Mouse (Mus musculus): ENCODE measurements around the gene Gmpr. TPM values are rescaled to one million over a fixed set of nuclear protein-coding genes. Genes with fewer than 3 reads are reported as not detected.
A peak's percentile ranks its signal among the peaks of the same experiment; 100 is the strongest.

Gene Gmpr
- polyA plus RNA-seq (2015; fragmentation: Nextera tagmentation; extraction: Ambion mirVana): 31.6 and 35.1 TPM in 2 replicates

DNA sequence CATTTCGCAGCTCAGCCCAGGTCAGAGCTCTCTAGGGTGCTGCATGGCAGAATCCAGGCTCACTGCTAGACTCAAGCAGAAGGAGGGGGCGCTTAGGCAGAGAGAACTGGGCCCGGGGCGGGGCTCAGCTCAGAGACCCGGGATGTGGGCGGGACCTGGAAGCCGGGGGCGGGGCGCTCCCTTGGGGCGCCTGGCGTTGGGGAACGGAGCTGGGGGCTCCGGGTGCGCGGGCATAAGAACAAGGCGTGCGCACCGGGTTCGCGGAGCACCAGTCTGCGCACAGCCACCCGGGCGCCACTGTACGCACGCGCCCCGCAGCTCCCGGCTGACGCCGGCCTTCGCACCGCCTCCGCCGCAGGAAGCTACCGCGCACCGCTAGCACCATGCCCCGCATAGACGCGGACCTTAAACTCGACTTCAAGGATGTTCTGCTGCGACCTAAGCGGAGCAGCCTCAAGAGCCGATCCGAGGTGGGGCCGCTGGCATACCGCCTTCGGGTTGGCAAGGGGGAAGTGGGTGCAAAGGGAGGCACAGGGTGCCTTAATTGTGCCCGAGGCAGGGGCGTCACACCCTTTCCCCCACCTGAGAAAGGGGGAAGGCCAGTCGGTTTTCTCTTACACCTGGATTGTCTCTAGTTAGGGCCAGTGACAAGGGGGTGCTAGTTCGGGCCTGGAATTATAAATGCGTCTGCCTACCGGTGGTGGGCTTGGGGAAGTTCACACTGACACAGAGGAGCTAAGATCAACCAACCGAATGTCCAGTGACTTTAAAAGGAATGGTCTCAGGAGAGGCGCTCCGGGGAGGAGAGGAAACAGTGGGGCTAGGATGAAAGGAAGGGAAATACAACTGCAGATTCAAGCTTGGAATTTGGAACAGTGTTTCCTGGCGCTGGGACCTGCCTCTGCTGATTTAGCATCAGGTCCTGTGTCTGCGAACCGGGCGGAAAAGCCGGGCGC, at the start of gene Gmpr:
Gene Gmpr (plus strand): TSS at position 171 of the 956 bp plus-strand sequence.
- Histone ChIP-seq H3K27me3 (peaks cover 13% of the 10 kb centered on the region), H3K4me1 (replicated peaks) (peaks cover 18% of the 10 kb centered on the region), H3K9ac (peak within 1 kb of the TSS; percentile 77), H3K4me3 (peak within 1 kb of the TSS; percentile 60), H3K27ac (peak within 1 kb of the TSS; percentile 74), H3K4me2 (peak within 1 kb of the TSS; percentile 91), H3K36me3 (no peaks in the 10 kb centered on the region), H3K9me3 (no peaks in the 10 kb centered on the region)
- peak; percentile 88 for ATAC-seq (ENCODE audit: low FRiP score)
- WGBS: under 1% methylated on average over 62 of the region's 63 CpGs

DNA sequence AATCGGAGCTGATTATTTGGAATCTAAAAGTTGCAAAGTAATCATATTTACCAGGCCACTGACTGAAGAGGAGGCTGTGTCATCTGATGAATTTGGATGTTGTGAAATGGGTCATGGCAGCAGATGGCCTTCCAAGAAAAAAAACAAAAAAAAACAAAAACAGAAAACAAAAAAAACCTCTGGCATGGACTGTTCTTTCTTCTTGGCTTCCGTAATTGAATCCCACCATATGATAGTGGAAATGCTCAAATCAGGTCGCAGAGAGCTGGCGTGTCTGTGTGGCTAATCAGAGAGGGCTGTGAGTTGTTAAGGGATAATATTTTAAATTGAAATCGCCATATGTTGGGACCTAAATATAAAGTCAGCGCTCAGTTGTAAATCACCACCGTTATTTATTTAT, 49.8 kb upstream of the Gmpr start:
- H3K27ac ChIP-seq: no peak overlapping the region
- WGBS: 68% methylated on average over 7 of the region's 7 CpGs
- no peak overlapping the region for H3K4me3 ChIP-seq
- H3K9me3 ChIP-seq: no peaks in the 10 kb centered on the region
- H3K27me3 ChIP-seq: no peaks in the 10 kb centered on the region
- H3K36me3 ChIP-seq: no peaks in the 10 kb centered on the region
- no peak overlapping the region for H3K9ac ChIP-seq
- ATAC-seq (ENCODE audit: low FRiP score): no peak
- no peak overlapping the region for H3K4me2 ChIP-seq
- H3K4me1 ChIP-seq (replicated peaks): peaks cover 19% of the 10 kb centered on the region

DNA sequence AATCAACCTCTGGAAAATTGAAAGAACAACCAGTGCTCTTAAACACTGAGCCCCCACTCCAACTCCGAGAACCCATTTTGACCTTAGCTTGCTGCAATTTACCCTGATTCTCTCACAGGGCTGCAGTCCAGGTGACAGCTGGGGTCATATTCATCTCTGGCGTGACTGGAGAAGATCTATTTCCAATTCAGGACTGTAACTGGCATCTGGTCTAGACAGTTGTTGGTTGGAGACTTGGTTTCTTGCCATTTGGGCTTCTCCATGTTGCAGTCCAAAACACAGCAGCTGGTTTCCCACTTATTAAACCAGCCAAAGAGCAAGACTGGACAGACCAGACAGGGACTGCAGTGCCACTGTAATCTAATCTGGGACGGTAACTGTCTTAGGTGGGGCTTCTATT, 47.1 kb upstream of the Gmpr start:
- no peak overlapping the region for H3K4me2 ChIP-seq
- no peak overlapping the region for H3K27ac ChIP-seq
- WGBS: 90% methylated on average over 3 of the region's 3 CpGs
- H3K4me3 ChIP-seq: no peak overlapping the region
- no peaks in the 10 kb centered on the region for H3K36me3 ChIP-seq
- H3K9me3 ChIP-seq: no peaks in the 10 kb centered on the region
- no peak for ATAC-seq (ENCODE audit: low FRiP score)
- H3K27me3 ChIP-seq: 0 out of 2 replicates have a peak, but pooled peaks cover 4% of the 10 kb centered on the region
- no peak overlapping the region for H3K9ac ChIP-seq
- H3K4me1 ChIP-seq (replicated peaks): peaks cover 11% of the 10 kb centered on the region

DNA sequence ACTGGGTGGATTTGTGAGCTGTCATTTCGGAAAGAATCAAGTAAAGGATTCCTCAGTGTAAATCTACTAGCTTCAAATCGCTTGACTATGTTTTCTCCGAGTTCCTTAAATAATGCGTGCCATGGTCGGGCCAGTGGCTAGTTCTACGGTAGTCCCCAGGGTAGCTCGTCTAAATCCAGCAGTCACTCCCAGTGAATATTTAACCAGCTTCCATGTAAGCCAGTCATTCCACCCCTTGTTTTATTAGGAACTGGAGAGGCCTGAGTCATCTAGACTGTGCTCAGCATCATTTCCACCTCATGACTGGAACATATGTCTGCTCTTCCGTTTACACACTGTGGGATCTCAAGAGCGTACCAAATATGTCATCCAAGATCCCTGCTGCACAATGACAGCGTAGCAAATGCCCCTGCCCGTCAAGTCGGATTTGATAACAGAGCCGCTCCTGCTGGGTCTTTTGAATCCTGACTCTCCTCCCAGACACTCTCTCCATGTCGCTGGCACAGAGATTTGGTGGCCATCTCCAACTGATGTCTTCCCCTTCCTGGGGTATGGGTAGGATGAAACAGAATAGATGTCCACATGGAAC, 45.8 kb upstream of the Gmpr start:
- H3K27me3 ChIP-seq: peaks cover 16% of the 10 kb centered on the region
- H3K4me2 ChIP-seq: no peak overlapping the region
- no peak overlapping the region for H3K9ac ChIP-seq
- H3K9me3 ChIP-seq: no peaks in the 10 kb centered on the region
- H3K4me1 ChIP-seq (replicated peaks): 0 out of 2 replicates have a peak, but pooled peaks cover 7% of the 10 kb centered on the region
- no peak overlapping the region for H3K27ac ChIP-seq
- no peaks in the 10 kb centered on the region for H3K36me3 ChIP-seq
- no peak for ATAC-seq (ENCODE audit: low FRiP score)
- H3K4me3 ChIP-seq: no peak overlapping the region
- 70% methylated on average over 14 of the region's 14 CpGs for WGBS

DNA sequence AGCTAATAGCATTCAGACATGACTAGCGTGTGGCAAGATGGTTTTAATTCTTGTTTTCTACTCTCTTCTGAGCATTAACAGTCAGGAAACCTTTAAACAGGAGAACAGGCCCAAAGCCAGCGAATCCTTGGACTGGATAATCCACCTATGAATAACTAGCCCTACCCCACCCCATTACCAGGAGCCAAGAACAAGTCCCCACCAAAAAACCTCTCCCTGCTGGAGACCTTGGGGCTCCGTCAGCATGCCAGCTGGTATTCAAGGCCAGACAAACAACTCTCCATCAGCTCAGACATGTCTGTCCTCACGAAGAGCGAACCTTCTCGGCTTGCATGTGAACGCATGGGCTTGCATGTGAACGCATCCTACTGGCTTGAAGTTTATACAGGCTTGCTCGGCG, 41.6 kb upstream of the Gmpr start:
- H3K27ac ChIP-seq: no peak overlapping the region

DNA sequence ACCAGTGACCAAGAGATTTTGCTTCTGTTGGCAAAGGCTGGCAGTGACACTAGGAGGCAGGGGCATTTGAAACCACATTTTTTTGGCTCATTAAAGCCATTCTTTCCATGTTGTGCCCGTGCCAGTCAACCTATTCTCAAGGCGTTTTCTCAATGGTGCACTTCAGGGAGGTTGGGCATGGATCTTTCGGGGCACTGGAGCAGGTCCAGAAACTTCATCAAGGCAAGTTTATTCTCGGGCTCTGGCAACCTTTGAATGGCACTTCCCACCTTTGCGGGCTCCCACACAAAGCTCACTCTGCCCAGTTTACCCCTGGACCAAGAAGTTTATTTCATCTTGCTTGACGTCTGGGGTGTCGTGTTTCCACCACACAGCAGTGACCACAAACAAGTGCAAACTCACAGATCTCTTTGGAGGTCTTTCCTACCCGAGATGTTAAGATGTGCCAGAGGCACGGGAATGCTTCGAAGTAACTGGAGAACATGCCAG, 41.2 kb upstream of the Gmpr start:
- Histone ChIP-seq H3K4me1 (replicated peaks) (peaks cover 21% of the 10 kb centered on the region), H3K4me2 (no peak overlapping the region), H3K4me3 (no peak overlapping the region), H3K27me3 (peaks cover 36% of the 10 kb centered on the region), H3K27ac (no peak overlapping the region), H3K9me3 (no peaks in the 10 kb centered on the region), H3K36me3 (no peaks in the 10 kb centered on the region), H3K9ac (no peak overlapping the region)
- ATAC-seq (ENCODE audit: low FRiP score): 0 out of 2 replicates have a peak, but pooled peaks have one; percentile 32
- 55% methylated on average over 10 of the region's 10 CpGs for WGBS

More for the DNA sequence above, 41.6 kb upstream of the Gmpr start:
- 73% methylated on average over 10 of the region's 10 CpGs for WGBS
- no peak overlapping the region for H3K4me3 ChIP-seq
- no peak overlapping the region for H3K9ac ChIP-seq
- no peak overlapping the region for H3K4me2 ChIP-seq
- H3K4me1 ChIP-seq (replicated peaks): peaks cover 21% of the 10 kb centered on the region
- no peaks in the 10 kb centered on the region for H3K36me3 ChIP-seq
- H3K27me3 ChIP-seq: peaks cover 33% of the 10 kb centered on the region
- 0 out of 2 replicates have a peak, but pooled peaks have one; percentile 17 for ATAC-seq (ENCODE audit: low FRiP score)
- H3K9me3 ChIP-seq: no peaks in the 10 kb centered on the region

DNA sequence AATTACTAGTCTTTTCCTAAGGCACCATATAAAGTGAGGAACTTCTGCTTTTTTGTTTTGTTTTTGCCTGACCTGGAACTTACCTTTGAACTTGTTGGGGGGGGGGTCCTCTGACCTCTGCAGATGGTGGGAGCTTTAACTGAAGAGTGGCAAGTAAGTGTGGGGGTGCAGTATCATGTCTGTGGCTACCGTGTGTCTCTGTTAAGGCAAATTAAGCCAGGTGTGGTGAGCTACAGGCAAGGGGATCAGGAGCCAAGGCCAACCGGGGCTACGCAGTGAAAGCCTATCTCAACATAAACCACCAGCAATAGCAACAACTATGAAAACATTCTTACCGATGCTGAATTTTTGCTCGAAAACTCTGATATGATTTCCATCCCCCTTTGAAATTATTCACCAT, 38.5 kb upstream of the Gmpr start:
- Histone ChIP-seq H3K27ac (no peak overlapping the region), H3K27me3 (peaks cover 54% of the 10 kb centered on the region), H3K36me3 (no peaks in the 10 kb centered on the region), H3K9ac (no peak overlapping the region), H3K9me3 (no peaks in the 10 kb centered on the region), H3K4me2 (no peak overlapping the region), H3K4me3 (no peak overlapping the region), H3K4me1 (replicated peaks) (peaks cover 21% of the 10 kb centered on the region)
- WGBS: 82% methylated on average over 5 of the region's 5 CpGs
- no peak for ATAC-seq (ENCODE audit: low FRiP score)

DNA sequence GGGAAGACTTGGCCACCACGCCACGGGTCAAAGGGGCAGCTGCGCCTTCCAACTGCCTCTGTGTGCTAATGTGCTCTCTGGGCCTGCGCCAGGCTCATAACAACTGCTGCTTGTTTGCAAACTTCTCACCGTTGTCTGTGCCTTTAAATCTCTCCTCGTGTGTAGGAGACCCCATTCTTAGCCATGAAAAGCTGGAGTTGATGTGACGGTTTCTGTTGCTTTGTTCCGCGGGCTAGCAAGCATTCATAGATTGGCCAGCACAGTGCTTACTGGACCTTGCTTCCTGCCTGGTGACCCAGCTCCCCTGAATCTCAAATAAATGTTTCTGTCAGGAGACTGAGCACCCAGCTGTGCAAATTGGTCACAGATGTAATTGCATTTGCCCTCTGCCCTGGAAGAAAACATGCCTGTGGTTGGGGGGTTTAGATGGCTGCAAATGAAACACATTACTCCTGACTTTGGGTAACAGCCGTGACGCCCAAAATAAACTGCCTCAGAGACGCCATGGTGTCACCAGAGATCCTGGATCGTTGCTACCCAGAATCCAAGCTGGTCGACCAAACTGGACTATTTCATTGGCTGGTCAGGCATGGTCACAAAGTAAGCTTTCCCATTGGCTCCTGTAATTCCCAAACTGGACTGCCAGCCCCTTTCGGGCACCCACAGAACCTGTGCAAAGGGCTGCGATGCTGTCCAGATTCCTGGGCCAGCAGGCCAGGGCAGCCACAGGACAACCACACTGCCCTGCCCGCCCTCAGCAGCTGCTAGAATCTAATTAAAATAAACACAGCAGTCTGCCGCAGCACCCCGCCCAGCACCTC, 37.6 kb upstream of the Gmpr start:
- no peak overlapping the region for H3K4me3 ChIP-seq
- no peaks in the 10 kb centered on the region for H3K9me3 ChIP-seq
- ATAC-seq (ENCODE audit: low FRiP score): peak; percentile 52
- H3K4me1 ChIP-seq (replicated peaks): peaks cover 21% of the 10 kb centered on the region
- peak overlapping the region; percentile 33 for H3K4me2 ChIP-seq
- H3K36me3 ChIP-seq: no peaks in the 10 kb centered on the region
- H3K27me3 ChIP-seq: peaks cover 58% of the 10 kb centered on the region
- H3K9ac ChIP-seq: peak overlapping the region; percentile 35; the same call in 1 of the 2 replicates
- H3K27ac ChIP-seq: peak overlapping the region; percentile 40; the same call in 1 of the 2 replicates
- WGBS: 8% methylated on average over 19 of the region's 19 CpGs

DNA sequence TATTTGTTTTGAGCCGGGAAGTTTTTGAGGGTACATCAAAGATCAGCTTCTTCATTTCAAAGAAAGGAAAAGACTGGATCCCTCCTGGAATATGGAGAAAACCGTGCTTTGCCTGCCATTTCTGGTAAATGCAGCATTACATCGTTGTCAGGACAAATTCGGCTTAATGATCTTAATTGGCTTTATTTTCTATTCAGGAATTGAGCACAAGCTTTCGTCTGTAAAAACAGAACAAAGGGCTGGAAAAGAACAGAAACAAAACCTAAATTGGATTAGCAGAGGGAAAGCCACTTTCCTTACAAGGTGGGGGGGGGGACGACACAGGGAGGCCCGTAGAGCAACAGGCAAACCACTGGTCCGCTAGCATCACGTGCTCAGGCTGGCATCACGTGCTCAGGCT, 33.9 kb upstream of the Gmpr start:
- 60% methylated on average over 10 of the region's 10 CpGs for WGBS
- Histone ChIP-seq H3K27ac (no peak overlapping the region), H3K27me3 (peaks cover 38% of the 10 kb centered on the region), H3K4me3 (no peak overlapping the region), H3K9ac (no peak overlapping the region), H3K9me3 (no peaks in the 10 kb centered on the region), H3K4me2 (no peak overlapping the region), H3K36me3 (no peaks in the 10 kb centered on the region), H3K4me1 (replicated peaks) (peaks cover 13% of the 10 kb centered on the region)
- no peak for ATAC-seq (ENCODE audit: low FRiP score)

DNA sequence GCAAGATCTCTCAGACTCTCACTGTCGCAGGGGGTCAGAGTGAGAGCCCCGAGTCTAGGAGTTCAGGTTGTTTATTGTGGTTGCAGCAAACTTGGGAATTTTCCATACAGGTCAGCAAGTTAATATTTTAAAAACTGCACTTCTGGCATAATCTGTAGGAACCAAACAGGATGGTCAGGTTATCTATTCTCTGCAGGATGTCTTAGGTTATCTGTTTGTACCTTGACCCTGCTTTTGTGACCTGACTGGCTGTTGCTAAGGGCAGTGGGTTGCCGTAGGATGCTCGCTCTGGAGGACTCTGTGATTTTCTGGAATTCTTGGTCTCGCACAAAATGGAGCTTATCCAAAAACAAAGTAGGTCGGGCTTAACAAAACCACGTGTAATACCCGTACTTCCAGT, 31.9 kb upstream of the Gmpr start:
- no peak overlapping the region for H3K4me2 ChIP-seq
- H3K4me1 ChIP-seq (replicated peaks): peaks cover 1% of the 10 kb centered on the region
- H3K9me3 ChIP-seq: no peaks in the 10 kb centered on the region
- WGBS: 83% methylated on average over 8 of the region's 8 CpGs
- H3K4me3 ChIP-seq: no peak overlapping the region
- no peak overlapping the region for H3K9ac ChIP-seq
- no peaks in the 10 kb centered on the region for H3K36me3 ChIP-seq
- ATAC-seq (ENCODE audit: low FRiP score): no peak
- H3K27me3 ChIP-seq: peaks cover 35% of the 10 kb centered on the region
- H3K27ac ChIP-seq: no peak overlapping the region

DNA sequence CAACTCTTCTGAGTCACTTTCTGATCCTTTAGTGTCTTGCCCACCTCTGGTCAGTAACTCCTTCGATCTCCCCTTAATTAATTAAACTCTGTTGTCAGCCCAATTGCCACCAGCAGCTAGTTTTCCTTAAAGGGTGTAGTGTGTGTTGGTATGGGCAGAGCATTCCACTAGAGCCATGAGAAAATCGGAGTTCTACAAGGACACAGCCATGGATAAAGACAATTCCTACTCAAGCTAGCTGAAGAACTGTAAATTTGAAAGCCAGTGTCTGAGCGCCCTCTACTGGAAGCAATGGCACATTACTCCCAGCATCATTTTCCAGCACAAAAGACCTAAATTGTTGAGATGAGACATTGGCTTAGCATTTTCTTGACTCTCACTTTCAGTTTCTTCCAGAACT, 30.1 kb upstream of the Gmpr start:
- H3K36me3 ChIP-seq: no peaks in the 10 kb centered on the region
- H3K27ac ChIP-seq: no peak overlapping the region; the same call in 1 of the 2 replicates
- no peaks in the 10 kb centered on the region for H3K9me3 ChIP-seq
- H3K9ac ChIP-seq: no peak overlapping the region
- H3K4me1 ChIP-seq (replicated peaks): no peaks in the 10 kb centered on the region
- no peak for ATAC-seq (ENCODE audit: low FRiP score)
- 32% methylated on average over 3 of the region's 3 CpGs for WGBS
- H3K4me2 ChIP-seq: no peak overlapping the region
- H3K27me3 ChIP-seq: peaks cover 21% of the 10 kb centered on the region
- H3K4me3 ChIP-seq: no peak overlapping the region

DNA sequence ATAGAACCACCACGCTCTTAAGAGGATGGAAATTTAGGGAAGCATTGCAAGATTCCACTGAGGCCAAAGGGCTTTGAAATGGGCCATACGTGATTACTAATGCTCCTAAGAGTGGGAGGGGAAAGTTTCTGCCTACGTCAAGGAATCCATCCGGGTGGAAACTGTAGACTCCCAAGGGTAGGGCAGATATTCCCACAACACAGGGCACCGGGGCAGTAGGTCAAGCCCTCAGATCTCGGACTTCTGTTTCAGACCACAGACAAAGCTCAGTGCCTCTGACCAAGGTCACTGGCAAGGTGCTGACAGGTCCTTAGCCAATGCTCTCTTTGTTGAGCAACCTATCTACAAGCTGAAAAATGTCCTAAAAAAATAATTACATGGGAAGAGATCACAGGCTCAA, 27.3 kb upstream of the Gmpr start:
- 86% methylated on average over 6 of the region's 6 CpGs for WGBS
- Histone ChIP-seq H3K4me3 (no peak overlapping the region), H3K27ac (no peak overlapping the region), H3K4me2 (no peak overlapping the region), H3K27me3 (0 out of 2 replicates have a peak, but pooled peaks cover 3% of the 10 kb centered on the region), H3K36me3 (no peaks in the 10 kb centered on the region), H3K9ac (no peak overlapping the region), H3K9me3 (no peaks in the 10 kb centered on the region), H3K4me1 (replicated peaks) (no peaks in the 10 kb centered on the region)
- no peak for ATAC-seq (ENCODE audit: low FRiP score)
